Mouse (Mus musculus) megakaryocyte, embryonic 14.5 days (primary cell): ENCODE measurements around the gene Fam208b. TPM values are rescaled to one million over a fixed set of nuclear protein-coding genes. Genes with fewer than 3 reads are reported as not detected.
A peak's percentile ranks its signal among the peaks of the same experiment; 100 is the strongest.

Experiments
- H3K27me3 ChIP-seq: replicated peaks from 2 replicates; pipeline ENCODE3; 2012; ENCODE audit warnings: inconsistent platforms
- H3K36me3 ChIP-seq: replicated peaks from 2 replicates; pipeline ENCODE3; 2012; ENCODE audit warnings: low read length, inconsistent platforms, mixed read lengths
- H3K4me1 ChIP-seq: 2 replicates; pipeline ENCODE4 v1.6.1; 2012; ENCODE audit warnings: inconsistent platforms
- H3K4me3 ChIP-seq: replicated peaks from 2 replicates; pipeline ENCODE3; 2012; ENCODE audit warnings: moderate library complexity, mild to moderate bottlenecking, inconsistent platforms
- H3K9me3 ChIP-seq: 2 replicates; pipeline ENCODE4 v1.6.1; 2012; ENCODE audit warnings: inconsistent platforms
- FLI1 ChIP-seq: IDR thresholded peaks from 2 replicates; pipeline ENCODE4 v1.6.1; 2012; ENCODE audit warnings: low read length, inconsistent platforms, mixed read lengths
- GATA1 ChIP-seq: IDR thresholded peaks from 3 replicates; pipeline ENCODE4 v1.6.1; 2012; ENCODE audit warnings: mixed read lengths, low read length, inconsistent platforms, borderline replicate concordance
- polyA plus RNA-seq: library from polyadenylated mRNA; stranded (reverse); fragments of >175 nt; gene quantifications from 2 replicates; pipeline ENCODE4 v1.2.3, GENCODE M21; 2012; ENCODE audit warnings: low replicate concordance; ENCODE audit not compliant: insufficient read depth

Gene Fam208b
- polyA plus RNA-seq, 1 experiment: 0.85 TPM

- Histone ChIP-seq H3K4me1 (peaks cover 49% of the 10 kb centered on the region), H3K9me3 (peaks cover 9% of the 10 kb centered on the region), H3K27me3 (peaks cover 4% of the 10 kb centered on the region), H3K36me3 (no peaks in the 10 kb centered on the region), H3K4me3 (no peak overlapping the region)
- TF ChIP-seq FLI1: no peak
- TF ChIP-seq GATA1: no peak
Observed at GRCm38 (mm10) chr13:3635076-3635475, 24.2 kb upstream of the Fam208b start.

DNA sequence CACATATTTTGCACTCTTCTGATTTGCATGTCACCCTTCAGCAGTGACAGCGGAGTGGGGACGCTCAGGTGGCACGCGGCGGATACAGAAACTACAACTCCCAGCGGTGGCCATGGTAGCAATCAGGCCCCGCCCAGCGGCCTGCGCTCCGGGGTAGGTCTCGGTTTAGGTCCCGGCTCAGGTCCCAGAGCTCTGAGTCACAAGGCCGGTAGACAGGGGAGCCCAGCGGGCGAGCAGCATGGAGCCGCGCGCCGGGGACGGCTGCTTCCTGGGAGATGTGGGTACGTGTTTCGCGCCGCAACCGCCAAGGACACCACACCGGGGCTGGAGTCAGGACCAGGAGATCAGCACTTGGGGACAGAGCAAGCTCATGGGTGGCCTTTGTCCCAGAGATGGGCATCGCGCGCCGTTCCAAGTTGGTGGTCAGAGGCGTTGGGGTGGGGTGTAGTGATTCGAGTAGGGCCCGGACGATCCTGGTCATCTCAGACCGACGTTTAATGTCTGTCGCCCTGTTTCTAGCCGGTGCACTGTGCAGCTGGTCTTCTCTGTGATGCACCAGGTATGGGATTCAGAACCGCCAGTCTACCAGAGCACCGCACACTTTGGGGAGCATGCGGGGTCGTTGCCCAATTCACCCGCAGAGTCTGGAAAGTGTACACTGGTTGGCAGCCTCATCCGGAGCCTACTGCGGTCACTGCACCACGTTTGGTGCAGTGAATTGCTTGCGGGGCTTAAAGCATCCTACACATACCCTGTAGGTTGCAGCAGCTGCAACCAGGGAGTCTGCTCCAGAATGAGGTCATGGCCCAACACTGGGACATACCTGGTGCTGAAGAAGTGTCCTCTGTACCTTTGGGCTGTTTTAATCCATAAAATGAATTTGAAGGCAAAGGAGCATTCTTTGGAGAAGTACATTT, 23.2 kb upstream of the Fam208b start, which contains the start of gene Asb13:
Gene Asb13, plus strand, starts transcription at position 138 of the 917 bp plus-strand sequence.
- Histone ChIP-seq H3K27me3 (peaks cover 4% of the 10 kb centered on the region), H3K9me3 (peaks cover 12% of the 10 kb centered on the region), H3K4me3 (peak within 1 kb of the TSS; percentile 95), H3K4me1 (peaks cover 40% of the 10 kb centered on the region), H3K36me3 (no peaks in the 10 kb centered on the region)
- TF ChIP-seq FLI1: no peak
- no peak for TF ChIP-seq GATA1

GRCm38 (mm10) chr13:3633131-3633530, 22.2 kb upstream of the Fam208b start:
- peaks cover 4% of the 10 kb centered on the region for H3K27me3 ChIP-seq
- peaks cover 12% of the 10 kb centered on the region for H3K9me3 ChIP-seq
- peaks cover 29% of the 10 kb centered on the region for H3K4me1 ChIP-seq
- TF ChIP-seq FLI1 (no peak), GATA1 (no peak)
- no peaks in the 10 kb centered on the region for H3K36me3 ChIP-seq
- H3K4me3 ChIP-seq: no peak overlapping the region

GRCm38 (mm10) chr13:3632551-3632950, 21.6 kb upstream of the Fam208b start:
- Histone ChIP-seq H3K9me3 (peaks cover 12% of the 10 kb centered on the region), H3K36me3 (no peaks in the 10 kb centered on the region), H3K27me3 (peaks cover 4% of the 10 kb centered on the region), H3K4me1 (peaks cover 24% of the 10 kb centered on the region), H3K4me3 (no peak overlapping the region)
- TF ChIP-seq GATA1 (no peak), FLI1 (no peak)

DNA sequence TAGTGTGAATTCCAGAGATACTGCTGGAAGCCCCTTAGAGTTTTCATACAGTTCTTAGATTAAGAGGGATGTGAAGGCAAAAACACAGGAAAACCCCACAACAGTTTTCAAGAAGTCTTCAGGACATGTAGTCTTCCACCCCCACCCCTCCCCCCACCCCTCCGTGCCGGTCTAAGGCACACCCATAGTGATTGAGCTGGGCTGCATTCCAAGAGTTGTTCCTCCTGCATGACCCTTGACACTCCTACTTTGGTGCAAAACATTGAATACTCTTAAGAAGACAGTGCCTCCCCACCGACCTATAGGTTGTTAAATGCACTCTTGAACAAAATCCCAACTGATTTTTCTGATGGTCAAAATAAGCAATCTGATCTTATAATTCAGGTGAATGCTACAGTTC, 17.2 kb upstream of the Fam208b start:
- peaks cover 20% of the 10 kb centered on the region for H3K9me3 ChIP-seq
- TF ChIP-seq GATA1 (no peak), FLI1 (no peak)
- peaks cover 1% of the 10 kb centered on the region for H3K4me1 ChIP-seq
- H3K4me3 ChIP-seq: no peak overlapping the region
- peaks cover 3% of the 10 kb centered on the region for H3K27me3 ChIP-seq
- H3K36me3 ChIP-seq: no peaks in the 10 kb centered on the region

GRCm38 (mm10) chr13:3627139-3627538, 16.2 kb upstream of the Fam208b start:
- no peaks in the 10 kb centered on the region for H3K4me1 ChIP-seq
- TF ChIP-seq GATA1 (no peak), FLI1 (no peak)
- no peak overlapping the region for H3K4me3 ChIP-seq
- H3K27me3 ChIP-seq: peaks cover 2% of the 10 kb centered on the region
- H3K36me3 ChIP-seq: no peaks in the 10 kb centered on the region
- peaks cover 23% of the 10 kb centered on the region for H3K9me3 ChIP-seq

DNA sequence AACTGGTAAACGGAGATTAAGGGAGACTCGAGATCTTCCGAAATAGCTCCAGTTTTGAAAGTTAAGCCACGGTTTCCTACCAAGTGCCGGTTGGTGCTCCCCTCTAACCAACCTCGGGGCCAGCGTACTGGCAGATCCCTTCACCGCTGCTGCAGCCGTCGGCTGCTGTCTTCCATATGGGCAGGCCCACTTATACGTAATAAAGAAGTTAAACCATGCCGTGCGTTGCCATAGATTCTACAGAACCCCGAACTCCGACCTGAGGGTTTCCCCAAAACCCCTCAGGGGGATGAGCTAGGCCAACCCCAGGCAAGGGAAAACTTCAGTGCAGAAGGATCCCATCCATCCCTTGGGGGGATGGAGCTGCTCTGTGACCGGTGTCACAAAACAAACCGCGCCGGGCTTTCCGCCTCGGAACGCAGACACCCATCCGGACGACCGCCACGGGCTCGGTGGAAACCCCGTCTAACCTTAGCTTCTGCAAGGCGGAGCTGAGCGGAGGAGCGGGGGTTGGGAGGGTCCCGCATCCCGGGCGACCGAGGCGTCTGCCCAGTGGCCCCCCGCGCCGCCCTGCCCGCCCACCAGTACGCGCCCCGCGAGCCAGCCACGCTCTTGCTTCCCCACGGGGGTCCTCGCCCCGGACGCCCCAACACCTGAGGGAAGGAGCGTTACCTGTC, 652 bp downstream of the Fam208b start:
- H3K36me3 ChIP-seq: no peaks in the 10 kb centered on the region
- H3K4me1 ChIP-seq: peaks cover 10% of the 10 kb centered on the region; the same call in 1 of the 2 replicates
- H3K9me3 ChIP-seq: peaks cover 10% of the 10 kb centered on the region
- TF ChIP-seq GATA1 (no peak), FLI1 (no peak)
- H3K4me3 ChIP-seq: peak overlapping the region; percentile 100
- no peaks in the 10 kb centered on the region for H3K27me3 ChIP-seq

GRCm38 (mm10) chr13:3609780-3610117, 1.2 kb downstream of the Fam208b start:
- H3K4me1 ChIP-seq: peaks cover 10% of the 10 kb centered on the region; the same call in 1 of the 2 replicates
- no peaks in the 10 kb centered on the region for H3K36me3 ChIP-seq
- H3K27me3 ChIP-seq: no peaks in the 10 kb centered on the region
- peak overlapping the region; percentile 100 for H3K4me3 ChIP-seq
- no peak for TF ChIP-seq FLI1
- TF ChIP-seq GATA1: no peak
- H3K9me3 ChIP-seq: peaks cover 8% of the 10 kb centered on the region

GRCm38 (mm10) chr13:3596232-3596631, 14.7 kb downstream of the Fam208b start:
- no peaks in the 10 kb centered on the region for H3K27me3 ChIP-seq
- H3K36me3 ChIP-seq: peaks cover 83% of the 10 kb centered on the region
- no peak overlapping the region for H3K4me3 ChIP-seq
- peaks cover 5% of the 10 kb centered on the region; the same call in 1 of the 2 replicates for H3K4me1 ChIP-seq
- TF ChIP-seq GATA1 (no peak), FLI1 (no peak)
- no peaks in the 10 kb centered on the region for H3K9me3 ChIP-seq

DNA sequence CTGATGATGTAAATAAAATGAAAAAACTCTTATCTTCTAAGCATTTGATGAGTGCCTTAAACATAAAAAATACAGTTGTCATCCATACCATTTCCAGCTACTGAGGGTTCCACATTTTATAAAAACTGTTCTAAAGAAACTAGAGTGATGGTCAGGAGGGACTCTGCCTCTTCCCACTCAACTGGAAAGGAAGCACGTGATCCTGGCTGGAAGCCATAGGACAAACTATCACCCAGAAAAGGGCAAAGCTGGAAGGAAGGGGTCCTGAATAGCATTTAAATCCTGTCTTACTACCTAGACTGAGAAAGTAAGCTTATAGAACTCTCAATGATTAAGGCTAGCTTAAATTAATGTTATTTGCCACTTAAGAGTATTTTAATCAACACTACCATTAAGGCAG, 16.6 kb downstream of the Fam208b start:
- Histone ChIP-seq H3K36me3 (peaks cover 90% of the 10 kb centered on the region), H3K27me3 (no peaks in the 10 kb centered on the region), H3K4me1 (peaks cover 5% of the 10 kb centered on the region; the same call in 1 of the 2 replicates), H3K4me3 (no peak overlapping the region), H3K9me3 (no peaks in the 10 kb centered on the region)
- TF ChIP-seq GATA1 (no peak), FLI1 (no peak)
